Comparison of ENCODE assay signal across 9 mouse cellular contexts in the genomic region with DNA sequence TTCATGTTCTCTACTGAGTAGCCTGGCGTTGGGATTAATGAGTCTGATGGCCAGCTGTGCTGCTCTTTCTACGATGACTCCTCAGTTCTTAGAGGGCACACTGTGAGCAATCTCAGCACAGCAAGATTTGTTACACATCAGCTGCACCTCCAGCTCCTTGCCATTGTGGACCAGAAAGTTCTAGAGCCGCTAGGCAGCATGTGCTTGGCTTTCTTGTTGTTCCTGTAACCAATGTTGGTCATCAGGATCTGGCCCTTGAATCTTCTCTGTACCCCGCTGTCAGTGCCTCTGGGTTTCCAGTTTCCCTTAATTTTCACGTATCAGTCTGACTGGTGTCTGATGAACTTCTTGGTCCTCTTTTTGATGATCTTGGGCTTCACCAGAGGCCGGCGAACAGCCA. TPM values are rescaled to one million over a fixed set of nuclear protein-coding genes. Genes with fewer than 3 reads are reported as not detected.
DNase-seq lines count a peak whose midpoint lies in the region; ATAC-seq and TF ChIP-seq lines count a peak whose summit lies in the region.
"Had no signal": no experiment of that assay in that cellular context is flagged by ENCODE, and none has a peak within 500 bp of the region (broad histone marks: within the 10 kb centered on the region; RNA-seq: fewer than 3 reads in every experiment).

No protein-coding gene starts in this region.

- in situ Hi-C loops in CH12.LX (cut with MboI; ENCODE audit: low pct_ligation_motif_present, low pct_unique_long_range_greater_than_20kb, low sequenced_read_pairs), result loop anchor here (10.0 to 25.0 kb wide), 2 partner anchors 128 to 381 kb away; a partner anchor contains a TSS

- H3K79me2 ChIP-seq in heart, adult 2 months (replicated peaks; ENCODE audit: control insufficient read depth, insufficient read depth, low read length), result no peaks in the 10 kb centered on the region
- peaks cover 3% of the 10 kb centered on the region for H3K79me2 ChIP-seq in CH12.LX (replicated peaks; ENCODE audit: control insufficient read depth, extremely low read depth, insufficient read depth, poor library complexity, severe bottlenecking)

- no peak for TF ChIP-seq RAD21 in CH12.LX (IDR thresholded peaks at IDR 0.05; ENCODE audit: low read depth, low read length)

- H3K36me3 ChIP-seq in heart, embryonic 12.5 days, result peaks cover 23% of the 10 kb centered on the region
- no peaks in the 10 kb centered on the region for H3K36me3 ChIP-seq in heart, adult 2 months (ENCODE audit: control insufficient read depth, insufficient read depth, low read length)
- peaks cover 25 to 52% of the 10 kb centered on the region in 2 experiments for H3K36me3 ChIP-seq in CH12.LX (replicated peaks in 1 of 2; ENCODE audit: control insufficient read depth in 1 of 2, insufficient read depth in 1 of 2, low read length in 1 of 2)
- H3K36me3 ChIP-seq in embryonic facial prominence, embryonic 13.5 days, result peaks cover 18% of the 10 kb centered on the region; the same call in 1 of the 2 replicates
- H3K36me3 ChIP-seq in limb, embryonic 14.5 days (ENCODE audit: control insufficient read depth, insufficient read depth, low read length), result no peaks in the 10 kb centered on the region

- no peak overlapping the region for H3K27ac ChIP-seq in heart, embryonic 12.5 days (ENCODE audit: poor library complexity, severe bottlenecking)
- H3K27ac ChIP-seq in heart, adult 2 months, result no peak overlapping the region
- no peak overlapping the region for H3K27ac ChIP-seq in CH12.LX (ENCODE audit: insufficient read depth, low read depth)
- H3K27ac ChIP-seq in embryonic facial prominence, embryonic 13.5 days, result no peak overlapping the region
- no peak overlapping the region for H3K27ac ChIP-seq in limb, embryonic 14.5 days (replicated peaks; ENCODE audit: low read depth, low read length)

- no peaks in the 10 kb centered on the region for H3K27me3 ChIP-seq in heart, embryonic 12.5 days (replicated peaks)
- no peaks in the 10 kb centered on the region for H3K27me3 ChIP-seq in heart, adult 2 months (ENCODE audit: control insufficient read depth, insufficient read depth, low read length)
- H3K27me3 ChIP-seq in CH12.LX (replicated peaks), result no peaks in the 10 kb centered on the region
- H3K27me3 ChIP-seq in embryonic facial prominence, embryonic 13.5 days, result no peaks in the 10 kb centered on the region
- H3K27me3 ChIP-seq in limb, embryonic 14.5 days (ENCODE audit: control insufficient read depth, insufficient read depth, low read length), result no peaks in the 10 kb centered on the region

- H3K9me3 ChIP-seq in heart, embryonic 12.5 days (replicated peaks), result no peaks in the 10 kb centered on the region
- no peaks in the 10 kb centered on the region for H3K9me3 ChIP-seq in CH12.LX (replicated peaks; ENCODE audit: low read length)
- no peaks in the 10 kb centered on the region for H3K9me3 ChIP-seq in embryonic facial prominence, embryonic 13.5 days
- no peaks in the 10 kb centered on the region for H3K9me3 ChIP-seq in limb, embryonic 14.5 days (ENCODE audit: control insufficient read depth, low read length)

- H3K9ac ChIP-seq in heart, embryonic 12.5 days, result peak overlapping the region; percentile 12; the same call in 1 of the 2 replicates
- no peak overlapping the region for H3K9ac ChIP-seq in heart, adult 2 months (ENCODE audit: low read depth, low read length)
- no peak overlapping the region for H3K9ac ChIP-seq in CH12.LX (ENCODE audit: insufficient read depth, low read depth)
- H3K9ac ChIP-seq in embryonic facial prominence, embryonic 13.5 days, result peak overlapping the region; percentile 81
- H3K9ac ChIP-seq in limb, embryonic 14.5 days (ENCODE audit: low read depth, low read length, severe bottlenecking), result no peak overlapping the region

- H3K4me1 ChIP-seq in heart, embryonic 12.5 days (replicated peaks), result peaks cover 24% of the 10 kb centered on the region
- peaks cover 4% of the 10 kb centered on the region for H3K4me1 ChIP-seq in heart, adult 2 months (ENCODE audit: control insufficient read depth, insufficient read depth, low read length)
- peaks cover 9 to 36% of the 10 kb centered on the region in 2 experiments for H3K4me1 ChIP-seq in CH12.LX (ENCODE audit: control insufficient read depth in 1 of 2, insufficient read depth in 2 of 2)
- H3K4me1 ChIP-seq in embryonic facial prominence, embryonic 13.5 days, result peaks cover 26% of the 10 kb centered on the region
- H3K4me1 ChIP-seq in limb, embryonic 14.5 days (ENCODE audit: control insufficient read depth, insufficient read depth, low read length), result peaks cover 12% of the 10 kb centered on the region

- H3K4me3 ChIP-seq in heart, embryonic 12.5 days, result peak overlapping the region; percentile 82
- no peak overlapping the region for H3K4me3 ChIP-seq in heart, adult 2 months
- peak overlapping the region in 2 of 3 experiments; percentile 34 to 65 for H3K4me3 ChIP-seq in CH12.LX (replicated peaks in 1 of 3; ENCODE audit: low read depth in 2 of 3, low read length in 2 of 3, poor library complexity in 1 of 3)
- peak overlapping the region; percentile 65 for H3K4me3 ChIP-seq in embryonic facial prominence, embryonic 13.5 days
- H3K4me3 ChIP-seq in limb, embryonic 14.5 days (replicated peaks; ENCODE audit: low read length), result 0 out of 2 replicates have a peak overlapping the region, but pooled peaks have one; percentile 66

- dilution Hi-C loops in CH12.LX (cut with MboI; ENCODE audit: extremely low pct_ligation_motif_present, extremely low pct_unique_long_range_greater_than_20kb, low sequenced_read_pairs), result no loop called here

- DNase-seq in heart, adult 2 months, result no peak
- DNase-seq in CH12.LX (ENCODE audit: extremely low read depth), result no peak
- DNase-seq in limb, embryonic 14.5 days (ENCODE audit: low spot score), result no peak
- no peak for DNase-seq in testis, postnatal 14 days (ENCODE audit: low spot score)
- no peak for DNase-seq in urinary bladder, postnatal 14 days (ENCODE audit: low spot score)
- no peak for DNase-seq in Muller cell, postnatal 12 days (ENCODE audit: inconsistent ontology term)
- DNase-seq: left cerebral cortex, postnatal 4 days had no signal

- intact Hi-C loops in heart, adult 2 months (cut with DNase I), result loop anchor here (5.0 kb wide), 1 partner anchor 386 kb away; no protein-coding TSS in a partner anchor

- no peak for ATAC-seq in heart, embryonic 12.5 days (ENCODE audit: insufficient number of reproducible peaks, low FRiP score)
- no peak for ATAC-seq in embryonic facial prominence, embryonic 13.5 days (ENCODE audit: insufficient number of reproducible peaks, insufficient read depth, low FRiP score, low TSS enrichment, low read depth)
- ATAC-seq in limb, embryonic 14.5 days (ENCODE audit: low FRiP score, low read depth), result no peak

- TF ChIP-seq POLR2A in heart, adult 2 months (IDR thresholded peaks at IDR 0.05; ENCODE audit: insufficient read depth, low read depth, low read length), result no peak
- no peak for TF ChIP-seq POLR2A in CH12.LX (IDR thresholded peaks at IDR 0.05; ENCODE audit: low read depth, low read length)
- TF ChIP-seq POLR2A in limb, embryonic 14.5 days (IDR thresholded peaks at IDR 0.05; ENCODE audit: borderline replicate concordance, extremely low read depth, insufficient read depth, insufficient read length), result no peak

- no peak for TF ChIP-seq CTCF in heart, adult 2 months (IDR thresholded peaks at IDR 0.05)
- TF ChIP-seq CTCF in CH12.LX (conservative IDR thresholded peaks at IDR 0.05 in 1 of 2, IDR thresholded peaks at IDR 0.05 in 1 of 2; ENCODE audit: low read depth in 2 of 2, low read length in 2 of 2), result no peak

- no peak for TF ChIP-seq EP300 in heart, adult 2 months (IDR thresholded peaks at IDR 0.05; ENCODE audit: insufficient read depth, low read depth, low read length)
- TF ChIP-seq EP300 in CH12.LX (IDR thresholded peaks at IDR 0.05; ENCODE audit: low read length), result no peak

- H3K4me2 ChIP-seq in heart, embryonic 12.5 days, result peak overlapping the region; percentile 99
- H3K4me2 ChIP-seq in CH12.LX (ENCODE audit: insufficient read depth, low read depth, poor library complexity, severe bottlenecking), result peak overlapping the region; percentile 94
- peak overlapping the region; percentile 99 for H3K4me2 ChIP-seq in embryonic facial prominence, embryonic 13.5 days
- H3K4me2 ChIP-seq in limb, embryonic 14.5 days (replicated peaks; ENCODE audit: low read depth, low read length, severe bottlenecking), result peak overlapping the region; percentile 97

- 82% methylated on average over 7 of the region's 7 CpGs for WGBS in heart, embryonic 12.5 days
- WGBS in heart, adult 2 months, result 89% methylated on average over 7 of the region's 7 CpGs
- 71% methylated on average over 7 of the region's 7 CpGs for WGBS in embryonic facial prominence, embryonic 13.5 days
- WGBS in limb, embryonic 14.5 days, result 73% methylated on average over 7 of the region's 7 CpGs

RNA-seq across cellular contexts. Expression of a gene that starts 1.6 kb away (rescaled TPM):
- polyA plus RNA-seq in heart, embryonic 12.5 days (2016; fragmentation: Nextera tagmentation; extraction: Ambion mirVana), result 19.5 and 19.7 TPM in 2 replicates
- total RNA-seq in heart, adult 2 months (2021), result 1 to 10 TPM; 7.2 to 9.1 TPM
- 3.9 and 5.7 TPM in 2 replicates for polyA plus RNA-seq in heart, adult 2 months (2012; rRNA removed)
- 13.7 and 15.4 TPM in 2 replicates for total RNA-seq in CH12.LX (2012; rRNA removed)
- total RNA-seq in CH12.LX (2014; rRNA removed), result 26.9 and 27.0 TPM in 2 replicates
- 18.3 and 21.3 TPM in 2 replicates for polyA plus RNA-seq in CH12.LX (2012; ENCODE audit: insufficient read length, low read depth)
- polyA plus RNA-seq in embryonic facial prominence, embryonic 13.5 days (2015; fragmentation: Nextera tagmentation; extraction: Ambion mirVana), result 32.6 and 34.0 TPM in 2 replicates
- 18.9 and 26.2 TPM in 2 replicates for polyA plus RNA-seq in limb, embryonic 14.5 days (2012; rRNA removed)
- polyA plus RNA-seq in limb, embryonic 14.5 days (2014; fragmentation: Nextera tagmentation; extraction: Ambion mirVana), result 25.2 and 29.3 TPM in 2 replicates

RNA-seq across cellular contexts. Expression of a gene that starts 1.9 kb away (rescaled TPM):
- polyA plus RNA-seq in heart, embryonic 12.5 days (2016; fragmentation: Nextera tagmentation; extraction: Ambion mirVana), result 12.7 and 13.0 TPM in 2 replicates
- under 1 TPM; 0.78 to 0.84 TPM for total RNA-seq in heart, adult 2 months (2021)
- 0.39 and 0.91 TPM in 2 replicates for polyA plus RNA-seq in heart, adult 2 months (2012; rRNA removed)
- total RNA-seq in CH12.LX (2012; rRNA removed) (13.6 and 19.6 TPM in 2 replicates), CH12.LX (2014; rRNA removed) (47.0 and 52.0 TPM in 2 replicates)
- 23.8 and 24.1 TPM in 2 replicates for polyA plus RNA-seq in CH12.LX (2012; ENCODE audit: insufficient read length, low read depth)
- polyA plus RNA-seq in embryonic facial prominence, embryonic 13.5 days (2015; fragmentation: Nextera tagmentation; extraction: Ambion mirVana), result 15.8 and 16.1 TPM in 2 replicates
- polyA plus RNA-seq in limb, embryonic 14.5 days (2012; rRNA removed), result 8.0 and 10.9 TPM in 2 replicates
- 11.7 and 12.7 TPM in 2 replicates for polyA plus RNA-seq in limb, embryonic 14.5 days (2014; fragmentation: Nextera tagmentation; extraction: Ambion mirVana)

RNA-seq across cellular contexts. Expression of a gene that starts 50.6 kb away (rescaled TPM):
- polyA plus RNA-seq in heart, embryonic 12.5 days (2016; fragmentation: Nextera tagmentation; extraction: Ambion mirVana), result 0.56 and 0.78 TPM in 2 replicates
- not detected for total RNA-seq in heart, adult 2 months (2021)
- not detected in 2 replicates for polyA plus RNA-seq in heart, adult 2 months (2012; rRNA removed)
- total RNA-seq in CH12.LX (2012; rRNA removed) (not detected in 2 replicates), CH12.LX (2014; rRNA removed) (not detected in 2 replicates)
- polyA plus RNA-seq in CH12.LX (2012; ENCODE audit: insufficient read length, low read depth), result 7.4 and 11.7 TPM in 2 replicates
- polyA plus RNA-seq in embryonic facial prominence, embryonic 13.5 days (2015; fragmentation: Nextera tagmentation; extraction: Ambion mirVana), result 1.3 and 1.9 TPM in 2 replicates
- polyA plus RNA-seq in limb, embryonic 14.5 days (2012; rRNA removed), result not detected in 2 replicates
- polyA plus RNA-seq in limb, embryonic 14.5 days (2014; fragmentation: Nextera tagmentation; extraction: Ambion mirVana), result 1.0 and 1.1 TPM in 2 replicates
- total RNA-seq: left cerebral cortex, postnatal 4 days had no signal

Comparison
In these comparisons a context has a peak if more than half of its experiments do, and no peak if none do; other contexts are left out.
1. H3K9ac ChIP-seq: peak in heart, embryonic 12.5 days (single experiment) and embryonic facial prominence, embryonic 13.5 days (single experiment); none in heart, adult 2 months (single experiment), CH12.LX (single experiment) and limb, embryonic 14.5 days (single experiment).
2. Peak in every context shown above with its lines, with median percentiles within 50 percentile points of each other: H3K4me2 ChIP-seq.